Mouse (Mus musculus) forebrain, embryonic 15.5 days (tissue): ENCODE measurements at regions not wholly inside any gene's neighbourhood (a gene's known extent, or its start where the extent isn't known, plus 50 kb on each side); places are given as distances from the start of the nearest gene placed in this dataset.

Source experiments
- ATAC-seq: fragments of 200-750 bp; cut with Nextera tagmentation; replicated peaks from 2 replicates; pipeline ENCODE4 v1.8.0; 2017; ENCODE audit warnings: mild to moderate bottlenecking, moderate TSS enrichment, moderate library complexity
- H3K27ac ChIP-seq: fragments of 300-500 bp; sonication (generic); replicated peaks from 2 replicates; pipeline ENCODE4 v1.5.1; 2015; ENCODE audit warnings: mild to moderate bottlenecking, inconsistent platforms
- H3K27me3 ChIP-seq: fragments of 300-500 bp; sonication (generic); 2 replicates; pipeline ENCODE4 v1.6.1; 2015; ENCODE audit warnings: inconsistent platforms
- H3K36me3 ChIP-seq: fragments of 300-500 bp; sonication (generic); 2 replicates; pipeline ENCODE4 v1.6.1; 2015; ENCODE audit warnings: mild to moderate bottlenecking, inconsistent platforms
- H3K4me1 ChIP-seq: fragments of 300-500 bp; sonication (generic); 2 replicates; pipeline ENCODE4 v1.6.1; 2015; ENCODE audit warnings: inconsistent platforms
- H3K4me2 ChIP-seq: fragments of 300-500 bp; sonication (generic); replicated peaks from 2 replicates; pipeline ENCODE4 v1.6.1; 2015; ENCODE audit warnings: mild to moderate bottlenecking, inconsistent platforms
- H3K4me3 ChIP-seq: fragments of 300-500 bp; sonication (generic); 2 replicates; pipeline ENCODE4 v1.5.1; 2015; ENCODE audit warnings: mild to moderate bottlenecking, inconsistent platforms
- H3K9ac ChIP-seq: fragments of 300-500 bp; sonication (generic); replicated peaks from 2 replicates; pipeline ENCODE4 v1.6.1; 2015; ENCODE audit warnings: mild to moderate bottlenecking, inconsistent platforms
- H3K9me3 ChIP-seq: fragments of 300-500 bp; sonication (generic); 2 replicates; pipeline ENCODE4 v1.6.1; 2016; ENCODE audit warnings: inconsistent platforms
- WGBS: fragments of 180-500 bp; shearing (Covaris S2); methylation state at CpG from one replicate; pipeline ENCODE4 v1.1.7; 2015; ENCODE audit warnings: mixed read lengths; 5-methylcytosine and 5-hydroxymethylcytosine counted together

- no peaks in the 10 kb centered on the region for H3K4me1 ChIP-seq
- WGBS, result 88% methylated on average over 2 of the region's 2 CpGs
- H3K36me3 ChIP-seq, result no peaks in the 10 kb centered on the region
- no peak for ATAC-seq
- no peak overlapping the region for H3K4me2 ChIP-seq
- no peak overlapping the region for H3K27ac ChIP-seq
- no peaks in the 10 kb centered on the region for H3K9me3 ChIP-seq
- no peak overlapping the region for H3K4me3 ChIP-seq
- no peak overlapping the region for H3K9ac ChIP-seq
- no peaks in the 10 kb centered on the region for H3K27me3 ChIP-seq
Measured at GRCm38 (mm10) chr10:9136099-9136498, 250.2 kb upstream of the Sash1 start.

- Histone ChIP-seq H3K4me2 (no peak overlapping the region), H3K27ac (no peak overlapping the region), H3K27me3 (no peaks in the 10 kb centered on the region), H3K9ac (no peak overlapping the region), H3K9me3 (no peaks in the 10 kb centered on the region), H3K36me3 (no peaks in the 10 kb centered on the region), H3K4me3 (no peak overlapping the region), H3K4me1 (no peaks in the 10 kb centered on the region)
- 81% methylated on average over 9 of the region's 9 CpGs for WGBS
- ATAC-seq, result no peak
Measured at GRCm38 (mm10) chr10:9134293-9135021, 248.6 kb upstream of the Sash1 start.

- WGBS, result 85% methylated on average over 2 of the region's 2 CpGs
- ATAC-seq, result no peak
- no peak overlapping the region for H3K4me3 ChIP-seq
Measured at GRCm38 (mm10) chr10:9130061-9130460, 244.2 kb upstream of the Sash1 start.

GRCm38 (mm10) chr10:9119249-9119648 is 233.4 kb upstream of the Sash1 start:
- 9% methylated on average over 4 of the region's 4 CpGs for WGBS
- peaks cover 4% of the 10 kb centered on the region for H3K4me1 ChIP-seq
- no peak overlapping the region for H3K4me2 ChIP-seq
- no peak for ATAC-seq
- no peaks in the 10 kb centered on the region for H3K27me3 ChIP-seq
- no peak overlapping the region for H3K4me3 ChIP-seq
- no peaks in the 10 kb centered on the region for H3K9me3 ChIP-seq
- no peak overlapping the region for H3K27ac ChIP-seq
- no peak overlapping the region for H3K9ac ChIP-seq
- H3K36me3 ChIP-seq, result no peaks in the 10 kb centered on the region

More at GRCm38 (mm10) chr10:9130061-9130460, 244.2 kb upstream of the Sash1 start:
- Histone ChIP-seq H3K27ac (no peak overlapping the region), H3K4me2 (no peak overlapping the region), H3K4me1 (no peaks in the 10 kb centered on the region), H3K36me3 (no peaks in the 10 kb centered on the region), H3K27me3 (no peaks in the 10 kb centered on the region), H3K9ac (no peak overlapping the region), H3K9me3 (no peaks in the 10 kb centered on the region)

GRCm38 (mm10) chr10:9117648-9118551 is 232.0 kb upstream of the Sash1 start:
- Histone ChIP-seq H3K4me1 (peaks cover 4% of the 10 kb centered on the region), H3K4me2 (peak overlapping the region; percentile 37), H3K36me3 (no peaks in the 10 kb centered on the region), H3K27ac (peak overlapping the region; percentile 60), H3K4me3 (peak overlapping the region; percentile 37), H3K9ac (no peak overlapping the region; the same call in none of the 2 replicates), H3K27me3 (no peaks in the 10 kb centered on the region), H3K9me3 (no peaks in the 10 kb centered on the region)
- peak; percentile 93 for ATAC-seq
- WGBS, result 13% methylated on average over 14 of the region's 14 CpGs

- ATAC-seq, result peak; percentile 27
- WGBS, result 88% methylated on average over 7 of the region's 7 CpGs
- 0 out of 2 replicates have a peak overlapping the region, but pooled peaks have one; percentile 3 for H3K27ac ChIP-seq
Measured at GRCm38 (mm10) chr10:9117134-9117533, 231.3 kb upstream of the Sash1 start.

GRCm38 (mm10) chr10:9113706-9114105 is 227.8 kb upstream of the Sash1 start:
- peaks cover 4% of the 10 kb centered on the region for H3K4me1 ChIP-seq
- H3K9me3 ChIP-seq, result no peaks in the 10 kb centered on the region
- H3K27me3 ChIP-seq, result no peaks in the 10 kb centered on the region
- ATAC-seq, result no peak
- H3K27ac ChIP-seq, result no peak overlapping the region
- no peak overlapping the region for H3K4me2 ChIP-seq
- H3K36me3 ChIP-seq, result no peaks in the 10 kb centered on the region
- WGBS, result 85% methylated on average over 5 of the region's 5 CpGs
- no peak overlapping the region for H3K4me3 ChIP-seq
- no peak overlapping the region for H3K9ac ChIP-seq

More at GRCm38 (mm10) chr10:9117134-9117533, 231.3 kb upstream of the Sash1 start:
- Histone ChIP-seq H3K4me1 (peaks cover 4% of the 10 kb centered on the region), H3K4me3 (peak overlapping the region; percentile 37), H3K9me3 (no peaks in the 10 kb centered on the region), H3K9ac (no peak overlapping the region), H3K27me3 (no peaks in the 10 kb centered on the region), H3K36me3 (no peaks in the 10 kb centered on the region), H3K4me2 (peak overlapping the region; percentile 37)

- Histone ChIP-seq H3K9me3 (no peaks in the 10 kb centered on the region), H3K9ac (no peak overlapping the region), H3K27ac (no peak overlapping the region), H3K27me3 (no peaks in the 10 kb centered on the region), H3K4me3 (no peak overlapping the region), H3K4me2 (no peak overlapping the region), H3K4me1 (no peaks in the 10 kb centered on the region), H3K36me3 (no peaks in the 10 kb centered on the region)
- ATAC-seq, result no peak
- WGBS, result 91% methylated on average over 3 of the region's 3 CpGs
Measured at GRCm38 (mm10) chr10:9111051-9111450, 225.2 kb upstream of the Sash1 start.

- H3K9me3 ChIP-seq, result no peaks in the 10 kb centered on the region
- H3K27ac ChIP-seq, result no peak overlapping the region
- ATAC-seq, result no peak
- H3K36me3 ChIP-seq, result no peaks in the 10 kb centered on the region
- H3K4me1 ChIP-seq, result peaks cover 6% of the 10 kb centered on the region
- 84% methylated on average over 2 of the region's 2 CpGs for WGBS
- H3K9ac ChIP-seq, result no peak overlapping the region
- no peaks in the 10 kb centered on the region for H3K27me3 ChIP-seq
- no peak overlapping the region for H3K4me2 ChIP-seq
- no peak overlapping the region for H3K4me3 ChIP-seq
Measured at GRCm38 (mm10) chr10:9096207-9096606, 210.3 kb upstream of the Sash1 start.

GRCm38 (mm10) chr10:9095163-9095562 is 209.3 kb upstream of the Sash1 start:
- Histone ChIP-seq H3K36me3 (no peaks in the 10 kb centered on the region), H3K27me3 (no peaks in the 10 kb centered on the region), H3K4me3 (no peak overlapping the region), H3K9ac (no peak overlapping the region), H3K27ac (no peak overlapping the region), H3K9me3 (no peaks in the 10 kb centered on the region), H3K4me2 (no peak overlapping the region), H3K4me1 (peaks cover 6% of the 10 kb centered on the region)
- 87% methylated on average over 6 of the region's 6 CpGs for WGBS
- ATAC-seq, result no peak

GRCm38 (mm10) chr10:9092237-9092885 is 206.5 kb upstream of the Sash1 start:
- Histone ChIP-seq H3K27ac (no peak overlapping the region), H3K9me3 (no peaks in the 10 kb centered on the region), H3K27me3 (no peaks in the 10 kb centered on the region), H3K9ac (no peak overlapping the region), H3K4me3 (no peak overlapping the region), H3K36me3 (no peaks in the 10 kb centered on the region), H3K4me2 (no peak overlapping the region), H3K4me1 (peaks cover 6% of the 10 kb centered on the region)
- peak; percentile 85 for ATAC-seq
- 34% methylated on average over 10 of the region's 10 CpGs for WGBS

GRCm38 (mm10) chr10:9090961-9091360 is 205.1 kb upstream of the Sash1 start:
- 91% methylated on average over 6 of the region's 6 CpGs for WGBS
- H3K36me3 ChIP-seq, result no peaks in the 10 kb centered on the region
- no peak for ATAC-seq
- H3K4me3 ChIP-seq, result no peak overlapping the region
- H3K9ac ChIP-seq, result no peak overlapping the region
- H3K27ac ChIP-seq, result no peak overlapping the region
- peaks cover 6% of the 10 kb centered on the region for H3K4me1 ChIP-seq
- no peak overlapping the region for H3K4me2 ChIP-seq
- H3K27me3 ChIP-seq, result no peaks in the 10 kb centered on the region
- H3K9me3 ChIP-seq, result no peaks in the 10 kb centered on the region
